Mouse (Mus musculus) kidney, embryonic 16.5 days (tissue): ENCODE results near the gene Fam155a. TPM values are rescaled to one million over a fixed set of nuclear protein-coding genes. Genes with fewer than 3 reads are reported as not detected.
"Not testable (repeated sequence)": the region's sequence is repeated elsewhere in the genome, so short reads cannot be mapped to it uniquely, and the experiment has no call there.

Experiments
- ATAC-seq: fragments of 200-750 bp; cut with Nextera tagmentation; 2 replicates; pipeline ENCODE4 v1.8.0; 2017; ENCODE audit warnings: moderate TSS enrichment; ENCODE audit not compliant: low FRiP score, low TSS enrichment
- H3K27ac ChIP-seq: fragments of 300-500 bp; sonication (generic); 2 replicates; pipeline ENCODE4 v1.5.1; 2014; ENCODE audit warnings: low read length
- H3K27me3 ChIP-seq: fragments of 300-500 bp; sonication (generic); 2 replicates; pipeline ENCODE4 v1.6.1; 2014; ENCODE audit warnings: low read length, control low read depth, mixed read lengths; ENCODE audit not compliant: insufficient read depth
- H3K36me3 ChIP-seq: fragments of 300-500 bp; sonication (generic); 2 replicates; pipeline ENCODE4 v1.6.1; 2014; ENCODE audit warnings: low read length, control low read depth, mixed read lengths; ENCODE audit not compliant: insufficient read depth
- H3K4me1 ChIP-seq: fragments of 300-500 bp; sonication (generic); 2 replicates; pipeline ENCODE4 v1.6.1; 2014; ENCODE audit warnings: low read length, control low read depth, mixed read lengths; ENCODE audit not compliant: insufficient read depth
- H3K4me2 ChIP-seq: fragments of 300-500 bp; sonication (generic); replicated peaks from 2 replicates; pipeline ENCODE4 v1.6.1; 2014; ENCODE audit warnings: low read depth, low read length
- H3K4me3 ChIP-seq: fragments of 300-500 bp; sonication (generic); 2 replicates; pipeline ENCODE4 v1.5.1; 2014; ENCODE audit warnings: mild to moderate bottlenecking, low read length
- H3K9ac ChIP-seq: fragments of 300-500 bp; sonication (generic); replicated peaks from 2 replicates; pipeline ENCODE4 v1.6.1; 2014; ENCODE audit warnings: low read length
- H3K9me3 ChIP-seq: fragments of 300-500 bp; sonication (generic); 2 replicates; pipeline ENCODE4 v1.6.1; 2016; ENCODE audit warnings: low read length, control low read depth
- WGBS: fragments of 180-500 bp; shearing (Covaris S2); extraction: QIAGEN DNeasy Blood & Tissue Kit; methylation state at CpG from one replicate; pipeline ENCODE4 v1.1.7; 2014; 5-methylcytosine and 5-hydroxymethylcytosine counted together
- polyA plus RNA-seq: library from polyadenylated mRNA; unstranded; fragments of >200 nt; fragmentation: Nextera tagmentation; extraction: Ambion mirVana; gene quantifications from 2 replicates; pipeline ENCODE4 v1.2.1, GENCODE M21; 2015

The Fam155a gene
- polyA plus RNA-seq, 1 experiment from 2014 or later: 0.27 TPM

DNA sequence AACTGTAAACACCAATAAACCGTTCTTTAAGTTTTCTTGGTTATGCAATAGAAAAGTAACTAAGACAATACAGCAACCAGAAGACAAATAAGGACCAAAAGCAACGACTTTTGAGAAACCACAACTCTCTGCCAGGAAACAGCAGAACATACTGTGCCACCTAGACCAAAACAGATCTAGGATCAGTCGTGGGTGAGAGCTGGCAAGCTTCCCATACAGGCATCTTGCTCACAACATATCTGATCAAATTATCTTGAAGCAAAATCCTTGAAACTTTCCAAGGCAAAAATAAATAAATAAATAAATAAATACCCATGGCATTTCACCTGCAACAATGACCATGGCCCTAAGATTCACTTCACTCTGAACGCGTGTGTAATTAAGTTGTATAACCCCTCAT is 376.3 kb downstream of the Fam155a start:
- no peak overlapping the region for H3K4me2 ChIP-seq
- no peak overlapping the region for H3K9ac ChIP-seq
- no peaks in the 10 kb centered on the region for H3K4me1 ChIP-seq
- no peaks in the 10 kb centered on the region for H3K27me3 ChIP-seq
- H3K9me3 ChIP-seq: no peaks in the 10 kb centered on the region
- H3K36me3 ChIP-seq: no peaks in the 10 kb centered on the region
- no peak for ATAC-seq
- no peak overlapping the region for H3K4me3 ChIP-seq
- 90% methylated on average over 5 of the region's 5 CpGs for WGBS
- H3K27ac ChIP-seq: no peak overlapping the region

DNA sequence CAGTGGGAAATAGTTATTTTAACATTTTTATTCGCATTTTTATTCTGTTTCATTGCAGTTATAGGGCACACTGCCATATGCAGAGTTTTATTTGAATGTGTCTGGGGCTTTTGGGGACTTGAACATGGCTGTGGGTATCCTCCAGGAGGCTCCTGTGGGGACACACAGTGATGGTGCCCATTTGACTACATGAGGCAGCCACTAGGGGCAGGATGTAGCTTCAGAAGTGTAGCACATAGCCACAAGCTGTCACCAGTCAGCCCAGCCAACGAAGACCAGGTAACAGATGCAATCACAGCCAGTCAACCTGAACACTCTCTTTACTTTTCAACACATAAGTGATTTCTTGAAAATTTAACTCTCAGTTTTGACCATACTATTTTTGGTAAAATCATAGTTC is 377.7 kb downstream of the Fam155a start:
- Histone ChIP-seq H3K9me3 (no peaks in the 10 kb centered on the region), H3K4me3 (no peak overlapping the region), H3K4me1 (no peaks in the 10 kb centered on the region), H3K36me3 (no peaks in the 10 kb centered on the region), H3K9ac (no peak overlapping the region), H3K4me2 (no peak overlapping the region), H3K27me3 (no peaks in the 10 kb centered on the region), H3K27ac (no peak overlapping the region)
- no peak for ATAC-seq
- 38% methylated on average over 2 of the region's 2 CpGs for WGBS

DNA sequence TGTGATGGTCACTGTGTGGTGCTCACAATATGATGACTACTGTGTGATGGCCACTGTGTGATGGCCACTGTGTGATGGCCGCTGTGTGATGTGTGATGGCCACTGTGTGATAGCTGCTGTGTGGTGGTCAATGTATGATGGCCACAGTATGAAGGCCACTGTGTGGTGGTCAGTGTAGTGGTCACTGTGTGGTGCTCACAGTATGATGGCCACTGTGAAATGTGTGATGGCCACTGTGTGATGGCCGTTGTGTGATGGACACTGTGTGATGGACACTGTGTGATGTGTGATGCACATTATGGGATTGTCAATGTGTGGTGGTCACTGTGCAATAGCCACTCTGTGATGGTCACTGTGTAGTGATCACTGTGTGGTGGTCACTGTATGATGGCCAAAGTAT is 380.7 kb downstream of the Fam155a start:
- not testable (repeated sequence) for H3K27ac ChIP-seq, H3K4me1 ChIP-seq, H3K4me2 ChIP-seq, H3K36me3 ChIP-seq, H3K9me3 ChIP-seq, ATAC-seq, H3K9ac ChIP-seq, H3K27me3 ChIP-seq, H3K4me3 ChIP-seq
- 89% methylated on average over 2 of the region's 2 CpGs for WGBS

DNA sequence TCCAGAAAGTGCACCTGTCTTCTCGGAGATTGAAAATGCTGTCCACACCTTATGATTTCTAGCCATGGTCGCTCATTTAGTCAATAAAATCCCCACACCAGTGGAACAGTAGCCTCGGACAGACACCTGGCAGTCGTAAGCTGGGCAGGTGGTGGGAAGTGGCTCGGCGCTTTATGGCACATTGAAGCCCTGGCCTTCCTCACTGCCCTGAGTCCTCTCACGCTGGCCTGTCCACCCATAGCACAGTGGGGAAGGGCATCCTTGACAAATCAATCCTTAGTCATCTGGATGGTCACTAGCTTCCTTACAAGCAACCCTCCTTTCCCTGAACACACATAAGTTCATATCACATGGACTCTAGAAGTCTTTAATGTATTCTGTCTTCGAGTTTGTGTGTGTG is 401.8 kb downstream of the Fam155a start:
- ATAC-seq: no peak
- Histone ChIP-seq H3K4me3 (no peak overlapping the region), H3K9me3 (no peaks in the 10 kb centered on the region), H3K4me1 (no peaks in the 10 kb centered on the region), H3K4me2 (no peak overlapping the region), H3K36me3 (no peaks in the 10 kb centered on the region), H3K27ac (no peak overlapping the region), H3K27me3 (no peaks in the 10 kb centered on the region), H3K9ac (no peak overlapping the region)
- 83% methylated on average over 8 of the region's 8 CpGs for WGBS

DNA sequence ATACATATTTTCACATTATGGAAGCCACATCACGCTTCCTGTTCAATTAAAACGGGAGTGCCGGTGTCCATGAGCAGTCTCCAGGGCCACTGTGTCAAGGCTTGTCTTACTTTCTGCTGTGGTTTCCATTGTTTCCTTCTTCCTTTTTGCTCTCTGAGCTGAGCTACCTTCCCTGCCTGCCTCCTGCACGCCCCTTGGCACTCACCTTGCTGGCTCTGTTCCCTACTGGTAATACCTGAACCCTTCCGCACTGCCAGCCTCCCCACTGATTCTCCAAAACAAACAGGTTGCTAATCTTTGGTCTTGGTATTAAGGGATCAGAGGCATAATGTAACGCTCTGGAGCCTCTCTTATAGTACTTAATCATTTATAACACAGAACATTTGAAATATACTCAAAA is 403.2 kb downstream of the Fam155a start:
- H3K9me3 ChIP-seq: no peaks in the 10 kb centered on the region
- H3K4me3 ChIP-seq: no peak overlapping the region
- WGBS: 78% methylated on average over 6 of the region's 6 CpGs
- H3K27ac ChIP-seq: no peak overlapping the region
- H3K4me1 ChIP-seq: no peaks in the 10 kb centered on the region
- no peaks in the 10 kb centered on the region for H3K27me3 ChIP-seq
- ATAC-seq: no peak
- no peak overlapping the region for H3K4me2 ChIP-seq
- H3K36me3 ChIP-seq: no peaks in the 10 kb centered on the region
- no peak overlapping the region for H3K9ac ChIP-seq

DNA sequence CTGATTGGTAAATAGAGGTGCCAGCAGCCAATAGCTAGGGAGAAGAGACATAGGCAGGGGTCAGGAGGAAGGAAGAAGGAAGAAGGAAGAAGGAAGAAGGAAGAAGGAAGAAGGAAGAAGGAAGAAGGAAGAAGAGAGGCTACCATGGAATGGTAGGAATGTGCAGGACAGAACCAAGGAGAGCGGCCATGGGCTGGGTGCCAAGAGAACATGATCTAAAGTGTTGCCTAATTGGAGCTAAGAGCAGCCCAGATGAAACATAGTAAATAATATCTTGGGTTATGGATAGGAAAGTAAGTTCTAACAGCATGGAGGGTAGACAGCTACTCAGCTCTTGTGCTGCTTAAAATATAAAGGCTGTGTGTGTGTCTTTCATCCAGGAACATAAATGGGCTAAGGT is 405.6 kb downstream of the Fam155a start:
- WGBS: 87% methylated on average over 1 of the region's 1 CpGs

DNA sequence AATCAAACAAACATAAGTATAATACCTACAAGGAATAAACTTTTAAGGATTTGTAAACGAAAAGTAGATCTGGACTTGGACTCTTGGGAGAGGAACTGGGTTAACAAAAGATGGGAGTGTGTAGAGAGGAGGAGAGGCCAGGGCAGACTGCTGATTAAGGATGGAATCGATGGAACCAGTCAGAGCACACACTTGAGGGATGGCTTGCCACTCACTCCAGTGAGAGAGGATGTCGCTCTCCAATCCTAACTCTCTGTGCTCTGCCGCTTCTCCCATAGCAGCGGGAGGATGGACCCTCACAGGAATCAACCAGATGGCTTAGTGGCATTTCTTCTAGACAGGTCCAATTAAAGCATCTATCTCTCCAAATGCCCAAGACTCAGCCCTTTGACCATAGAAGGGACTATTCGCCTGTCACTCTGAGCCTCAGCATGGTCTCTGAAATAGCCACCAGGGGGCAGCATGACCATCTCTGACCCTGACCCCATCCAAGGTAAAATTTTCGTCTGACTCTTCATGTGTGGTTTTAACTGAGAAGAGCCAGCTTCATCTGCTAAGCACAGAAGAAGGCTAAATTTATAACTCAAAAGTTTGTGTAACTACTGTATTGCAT is 422.3 kb downstream of the Fam155a start:
- Histone ChIP-seq H3K9ac (no peak overlapping the region), H3K27me3 (no peaks in the 10 kb centered on the region), H3K27ac (no peak overlapping the region), H3K4me1 (no peaks in the 10 kb centered on the region), H3K36me3 (no peaks in the 10 kb centered on the region), H3K9me3 (no peaks in the 10 kb centered on the region), H3K4me3 (no peak overlapping the region), H3K4me2 (no peak overlapping the region)
- ATAC-seq: no peak; the same call in 1 of the 2 replicates
- WGBS: 52% methylated on average over 7 of the region's 7 CpGs

More for the DNA sequence above, 405.6 kb downstream of the Fam155a start:
- Histone ChIP-seq H3K27me3 (no peaks in the 10 kb centered on the region), H3K4me1 (no peaks in the 10 kb centered on the region), H3K9ac (no peak overlapping the region), H3K9me3 (no peaks in the 10 kb centered on the region), H3K4me2 (no peak overlapping the region), H3K4me3 (no peak overlapping the region), H3K27ac (no peak overlapping the region), H3K36me3 (no peaks in the 10 kb centered on the region)
- ATAC-seq: no peak

DNA sequence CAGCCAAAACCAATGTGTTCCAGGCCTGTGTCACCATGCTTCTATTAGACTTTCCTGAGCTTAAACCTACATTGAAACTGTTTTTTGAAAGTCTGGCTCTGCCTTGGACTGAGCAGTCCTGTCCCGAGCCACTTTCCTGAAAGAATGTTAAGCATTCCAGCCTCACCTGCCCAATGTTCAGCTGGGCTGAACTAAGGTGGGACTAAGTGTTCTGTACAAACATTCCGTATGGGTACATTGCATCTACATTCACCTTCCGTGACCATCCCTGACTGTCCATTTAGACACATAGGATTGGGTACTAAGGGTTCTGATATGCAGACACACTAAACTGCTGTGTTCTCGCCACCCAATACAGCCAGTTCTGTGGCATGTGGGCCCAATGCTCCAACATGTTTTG is 423.8 kb downstream of the Fam155a start:
- no peak for ATAC-seq
- no peaks in the 10 kb centered on the region for H3K36me3 ChIP-seq
- H3K9ac ChIP-seq: no peak overlapping the region
- H3K9me3 ChIP-seq: no peaks in the 10 kb centered on the region
- H3K4me2 ChIP-seq: no peak overlapping the region
- H3K4me3 ChIP-seq: no peak overlapping the region
- no peaks in the 10 kb centered on the region for H3K27me3 ChIP-seq
- WGBS: 79% methylated on average over 4 of the region's 4 CpGs
- no peak overlapping the region for H3K27ac ChIP-seq
- no peaks in the 10 kb centered on the region for H3K4me1 ChIP-seq

DNA sequence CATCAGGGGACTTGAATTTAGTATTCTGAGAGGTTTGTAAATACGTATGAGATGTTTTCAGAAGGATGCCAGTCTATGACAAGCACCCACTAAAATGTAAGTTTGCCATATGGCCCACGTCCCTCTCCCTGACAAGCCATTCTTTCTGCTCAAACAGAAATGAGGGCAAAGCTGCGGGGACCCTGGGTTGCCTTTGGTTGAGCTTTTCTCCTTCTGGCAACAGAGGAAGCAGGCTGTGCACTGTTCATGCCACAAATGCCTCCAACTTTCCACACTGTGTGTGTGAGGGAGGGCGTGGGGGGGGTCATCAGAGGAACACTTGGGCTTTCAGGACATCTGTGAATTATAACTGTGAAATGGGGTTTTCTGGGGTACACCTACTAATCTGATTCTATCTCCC is 426.8 kb downstream of the Fam155a start:
- H3K36me3 ChIP-seq: no peaks in the 10 kb centered on the region
- H3K9me3 ChIP-seq: no peaks in the 10 kb centered on the region
- H3K9ac ChIP-seq: no peak overlapping the region
- H3K27ac ChIP-seq: no peak overlapping the region
- no peaks in the 10 kb centered on the region for H3K4me1 ChIP-seq
- H3K4me2 ChIP-seq: no peak overlapping the region
- no peak for ATAC-seq
- H3K4me3 ChIP-seq: no peak overlapping the region
- 68% methylated on average over 4 of the region's 4 CpGs for WGBS
- no peaks in the 10 kb centered on the region for H3K27me3 ChIP-seq

DNA sequence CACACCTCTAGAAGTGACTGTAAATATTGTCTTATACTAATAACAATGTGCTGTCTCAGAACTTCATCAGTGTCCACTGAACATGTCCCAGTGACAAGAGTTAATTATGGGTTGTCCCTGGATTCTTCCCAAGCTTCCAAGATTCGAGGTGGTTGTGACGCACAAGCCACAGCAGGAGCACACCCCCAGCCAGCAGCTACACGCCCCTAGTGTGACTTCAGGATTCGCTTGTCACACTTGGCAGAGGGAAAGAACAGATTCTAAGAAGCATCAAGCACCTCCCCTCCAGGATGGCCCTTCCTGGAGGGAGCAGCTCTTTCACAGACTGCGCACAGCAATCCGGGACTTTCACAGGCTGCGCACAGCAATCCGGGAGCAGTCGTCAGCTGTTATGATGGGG is 428.0 kb downstream of the Fam155a start:
- Histone ChIP-seq H3K27ac (no peak overlapping the region), H3K4me2 (no peak overlapping the region), H3K36me3 (no peaks in the 10 kb centered on the region), H3K27me3 (no peaks in the 10 kb centered on the region), H3K4me1 (no peaks in the 10 kb centered on the region), H3K9ac (no peak overlapping the region), H3K4me3 (no peak overlapping the region), H3K9me3 (no peaks in the 10 kb centered on the region)
- no peak for ATAC-seq
- 70% methylated on average over 9 of the region's 9 CpGs for WGBS
